Mouse (Mus musculus) thymus, postnatal 4 days (tissue): ENCODE data around the gene Hoxd9.
A peak's percentile ranks its signal among the peaks of the same experiment; 100 is the strongest.

Source experiments
- DNase-seq: peaks from one replicate; pipeline ENCODE4 v3.0.0; 2021

Gene Hoxd9

GRCm38 (mm10) chr2:74686301-74686987 lies 11.1 kb upstream of the Hoxd9 start:
- peak; percentile 68 for DNase-seq

DNA sequence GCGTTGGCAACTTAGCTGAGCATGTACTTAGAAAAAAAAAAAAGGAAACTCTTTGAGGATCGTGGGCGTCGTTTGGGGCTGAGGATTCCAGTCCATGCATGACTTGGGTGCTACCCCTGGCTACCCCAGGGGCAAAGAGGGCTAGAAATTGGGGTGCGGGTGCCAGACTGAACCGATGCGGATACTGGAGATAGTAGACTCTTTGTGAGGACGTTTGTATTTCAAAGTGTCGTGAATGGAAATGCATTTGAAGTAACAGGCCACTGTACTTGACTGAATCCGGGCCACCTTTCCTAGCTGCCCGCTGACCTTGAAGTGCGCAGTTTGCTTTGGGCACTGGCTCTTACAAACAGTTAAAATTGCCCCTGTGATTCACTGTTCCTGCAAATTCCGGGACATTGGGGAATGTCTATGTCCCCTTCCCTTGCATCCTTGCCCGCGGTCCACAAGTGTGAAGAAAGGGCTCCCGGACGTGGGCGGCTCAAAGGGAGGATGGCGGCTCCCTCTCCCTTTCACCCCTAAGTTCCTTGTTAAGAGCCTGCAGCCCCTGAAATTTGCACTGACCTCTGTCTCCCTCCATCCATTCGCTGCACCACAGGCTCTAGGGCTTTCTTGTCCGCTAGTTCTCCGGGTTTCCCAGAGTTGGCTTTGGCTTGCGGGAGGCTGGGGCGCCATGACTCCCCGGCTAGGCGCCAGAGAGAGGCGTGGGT lies 10.4 kb upstream of the Hoxd9 start:
- DNase-seq: peak; percentile 22

DNA sequence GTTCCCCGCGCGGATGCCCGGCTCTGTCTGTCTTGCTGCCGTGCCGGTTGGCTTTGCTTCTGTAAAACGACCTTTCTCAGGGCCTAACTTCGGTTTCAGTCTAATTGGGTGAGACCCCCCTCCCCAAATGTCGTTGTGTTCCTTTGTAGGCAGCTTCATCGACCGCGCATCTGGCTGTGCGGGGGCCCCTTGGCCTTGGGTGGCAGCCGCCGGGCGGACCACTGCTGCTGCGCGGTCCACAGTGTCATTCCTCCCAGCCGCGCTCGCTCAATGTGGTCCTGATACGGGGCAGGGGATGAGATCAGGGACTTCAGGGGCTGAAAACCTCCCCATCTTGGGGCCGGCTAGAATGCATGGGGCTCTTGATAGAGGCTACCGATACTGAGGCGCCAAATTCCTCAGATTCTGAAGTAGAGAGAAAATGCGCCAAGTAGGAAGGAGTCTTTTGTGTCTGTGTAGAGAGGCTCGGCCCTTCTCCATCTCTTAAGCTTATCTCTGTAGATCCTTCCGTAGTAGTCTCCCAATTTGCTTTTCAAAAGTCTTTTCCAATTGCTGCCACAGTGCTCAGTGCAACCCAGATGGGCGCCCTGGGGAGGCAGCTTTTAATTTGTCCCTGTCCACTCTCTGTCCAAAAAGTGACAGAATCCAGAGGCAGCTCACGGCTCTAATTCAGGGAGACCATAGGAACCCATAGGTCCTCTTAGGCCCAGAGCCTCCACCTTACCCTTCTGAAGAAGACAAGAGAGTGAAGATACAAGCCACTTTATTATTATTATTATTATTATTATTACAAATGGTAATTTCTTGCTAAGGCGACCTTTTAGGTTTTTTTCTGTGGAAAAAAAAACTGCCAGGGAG lies 9.6 kb upstream of the Hoxd9 start:
- DNase-seq: no peak

- DNase-seq: no peak
Measured at GRCm38 (mm10) chr2:74688795-74689573, 8.5 kb upstream of the Hoxd9 start.

- DNase-seq: no peak
Measured at GRCm38 (mm10) chr2:74689574-74690337, 7.8 kb upstream of the Hoxd9 start.

GRCm38 (mm10) chr2:74690338-74690716 lies 7.2 kb upstream of the Hoxd9 start:
- DNase-seq: no peak

DNA sequence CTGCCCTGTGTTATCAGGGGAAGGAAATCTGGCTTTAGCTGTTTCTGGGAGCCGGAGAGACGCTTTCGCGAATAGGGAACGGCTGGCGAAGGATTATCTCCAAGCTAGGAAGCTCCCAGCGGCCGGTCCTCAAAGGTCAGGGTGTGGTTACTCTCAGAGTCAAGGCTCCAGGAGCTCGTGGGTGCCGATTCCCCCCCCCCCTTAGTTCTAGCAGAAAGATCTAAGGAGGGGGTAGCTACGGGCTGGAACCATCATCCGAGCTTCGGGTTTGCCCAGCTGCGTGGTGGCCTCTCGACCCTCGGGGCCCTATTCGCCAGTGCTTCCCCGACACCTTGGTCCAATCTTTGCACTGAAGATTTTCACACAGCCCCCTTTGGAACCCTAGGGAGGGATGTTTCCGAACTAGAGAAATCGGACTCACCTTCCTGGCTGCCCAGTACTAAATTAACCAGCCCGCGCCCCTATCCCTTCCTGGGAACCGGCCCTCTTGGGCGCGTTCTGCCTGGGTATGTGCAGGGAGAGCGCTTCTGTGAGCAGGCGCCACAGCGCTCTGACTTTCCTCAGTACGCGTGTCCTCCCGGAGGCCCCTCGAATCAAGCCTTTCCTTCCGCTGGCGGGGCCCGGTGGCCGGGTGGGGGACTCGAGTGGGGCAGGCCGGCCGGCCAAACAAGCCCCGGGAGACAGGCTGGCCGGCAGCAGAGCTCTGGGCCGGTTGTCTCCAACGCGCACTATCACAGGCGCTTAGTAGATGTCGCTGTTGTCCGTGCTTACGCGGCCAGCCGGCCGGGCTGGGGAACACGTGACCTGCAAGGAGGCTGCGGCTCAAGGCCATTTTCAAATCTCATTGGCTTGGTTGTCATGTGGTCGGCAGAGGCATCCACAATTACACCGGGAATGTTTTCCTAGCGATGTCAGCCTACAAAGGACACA lies 6.2 kb upstream of the Hoxd9 start, which contains the start of gene Hoxd10:
Gene Hoxd10, plus strand, starts transcription at position 903 of the 930 bp plus-strand sequence.
- peak; percentile 14 for DNase-seq

DNA sequence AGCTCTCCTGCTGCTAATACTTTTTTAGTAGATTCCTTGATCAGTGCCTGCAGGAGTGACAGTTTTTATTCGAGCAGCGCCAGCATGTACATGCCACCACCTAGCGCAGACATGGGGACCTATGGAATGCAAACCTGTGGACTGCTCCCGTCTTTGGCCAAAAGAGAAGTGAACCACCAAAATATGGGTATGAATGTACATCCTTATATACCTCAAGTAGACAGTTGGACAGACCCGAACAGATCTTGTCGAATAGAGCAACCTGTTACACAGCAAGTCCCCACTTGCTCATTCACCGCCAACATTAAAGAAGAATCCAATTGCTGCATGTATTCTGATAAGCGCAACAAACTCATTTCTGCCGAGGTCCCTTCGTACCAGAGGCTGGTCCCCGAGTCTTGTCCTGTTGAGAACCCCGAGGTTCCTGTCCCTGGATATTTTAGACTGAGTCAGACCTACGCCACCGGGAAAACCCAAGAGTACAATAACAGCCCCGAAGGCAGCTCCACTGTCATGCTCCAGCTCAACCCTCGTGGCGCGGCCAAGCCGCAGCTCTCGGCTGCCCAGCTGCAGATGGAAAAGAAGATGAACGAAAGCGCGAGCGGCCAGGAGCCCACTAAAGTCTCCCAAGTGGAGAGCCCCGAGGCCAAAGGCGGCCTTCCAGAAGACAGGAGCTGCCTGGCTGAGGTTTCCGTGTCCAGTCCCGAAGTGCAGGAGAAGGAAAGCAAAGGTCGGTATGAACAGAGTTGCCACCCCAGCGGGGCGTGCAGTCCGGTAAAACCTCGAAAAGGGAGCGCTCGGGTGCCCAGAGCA lies 5.3 kb upstream of the Hoxd9 start:
- no peak for DNase-seq

DNA sequence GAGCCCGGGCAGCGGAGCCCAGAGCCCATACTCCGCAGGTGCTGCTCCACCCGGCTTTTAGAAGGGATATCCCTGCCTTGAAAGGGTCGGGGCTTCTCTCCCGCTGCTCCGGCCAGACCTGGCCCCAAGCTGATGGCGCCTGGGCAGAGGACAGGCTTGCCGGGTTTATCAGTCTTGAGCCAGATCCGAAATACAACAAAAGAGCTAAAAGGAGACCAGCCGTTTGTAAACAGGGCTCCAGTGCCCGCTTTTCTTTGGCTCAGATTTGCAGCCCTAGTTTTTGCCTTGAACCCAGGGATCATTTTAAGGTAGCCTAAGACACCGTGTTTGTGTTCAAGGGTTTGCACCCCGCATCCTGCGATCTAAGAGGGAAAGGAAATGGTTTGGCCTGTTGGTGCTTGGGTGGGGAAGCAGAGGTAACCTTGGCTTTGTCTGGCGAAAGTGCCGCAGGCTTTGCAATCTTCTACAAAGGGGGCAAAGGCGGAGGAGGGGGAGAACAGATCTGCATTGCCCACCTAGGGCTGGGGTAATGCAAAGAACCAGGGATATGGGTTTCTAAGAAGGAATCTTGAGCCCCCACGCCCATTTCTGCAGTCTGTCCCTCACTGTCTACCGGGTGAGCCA lies 4.6 kb upstream of the Hoxd9 start:
- DNase-seq: no peak

- no peak for DNase-seq
Measured at GRCm38 (mm10) chr2:74693432-74693827, 4.1 kb upstream of the Hoxd9 start.

DNA sequence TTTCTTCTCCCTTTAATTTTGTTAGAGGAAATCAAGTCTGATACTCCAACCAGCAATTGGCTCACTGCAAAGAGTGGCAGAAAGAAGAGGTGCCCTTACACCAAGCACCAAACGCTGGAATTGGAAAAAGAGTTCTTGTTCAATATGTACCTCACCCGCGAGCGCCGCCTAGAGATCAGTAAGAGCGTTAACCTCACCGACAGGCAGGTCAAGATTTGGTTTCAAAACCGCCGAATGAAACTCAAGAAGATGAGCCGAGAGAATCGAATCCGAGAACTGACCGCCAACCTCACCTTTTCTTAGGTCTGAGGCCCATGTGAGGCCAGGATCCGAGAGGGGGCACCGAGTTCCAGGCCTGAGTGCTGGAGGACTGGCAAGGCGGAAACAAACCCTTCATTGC lies 3.5 kb upstream of the Hoxd9 start:
- DNase-seq: peak; percentile 57

GRCm38 (mm10) chr2:74695383-74695782 lies 2.1 kb upstream of the Hoxd9 start:
- DNase-seq: no peak

GRCm38 (mm10) chr2:74695813-74696430 lies 1.6 kb upstream of the Hoxd9 start:
- DNase-seq: no peak

DNA sequence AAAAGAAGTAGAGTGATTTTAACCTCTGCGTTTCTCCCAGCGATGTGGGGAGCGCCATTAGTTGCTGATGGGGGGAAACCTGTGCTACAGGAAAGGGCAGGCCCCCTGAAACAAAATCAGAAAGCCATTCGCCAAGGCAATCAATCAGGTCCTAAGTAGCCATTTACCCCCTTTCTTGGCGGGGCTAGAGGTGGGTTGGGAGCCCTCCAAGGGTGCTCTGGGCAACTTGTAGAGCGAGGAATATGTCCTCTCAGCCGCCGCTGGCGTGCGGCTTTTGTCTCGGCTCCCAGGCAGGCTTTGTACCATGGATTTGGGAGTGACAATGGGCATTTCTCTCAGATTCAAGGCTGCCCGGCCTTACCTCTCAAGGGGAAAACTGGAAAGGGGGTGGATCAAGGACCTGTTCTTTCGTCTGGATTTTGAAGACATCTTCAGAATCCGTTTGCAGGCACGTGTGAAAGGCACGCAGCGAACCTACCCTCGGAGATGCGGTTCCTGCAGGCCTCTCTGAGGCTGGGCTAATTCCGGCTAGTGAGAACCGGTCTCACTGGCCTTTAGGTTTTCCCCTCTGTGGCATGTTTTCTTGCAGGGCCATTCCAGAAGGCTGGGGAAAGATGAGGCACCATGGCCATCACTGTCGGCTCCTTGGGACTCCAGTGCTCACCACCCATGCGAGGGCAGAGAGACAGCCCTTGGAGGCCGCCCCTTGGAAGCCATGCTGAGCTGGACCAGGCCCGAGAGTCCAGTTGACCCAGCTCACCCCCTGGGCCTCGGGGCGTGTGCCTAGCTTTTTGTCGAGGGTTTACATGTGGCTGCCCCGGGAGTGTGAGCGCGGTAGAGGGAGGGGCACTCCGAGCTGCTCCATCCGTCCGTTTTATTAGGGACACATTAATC lies 838 bp upstream of the Hoxd9 start:
- no peak for DNase-seq

DNA sequence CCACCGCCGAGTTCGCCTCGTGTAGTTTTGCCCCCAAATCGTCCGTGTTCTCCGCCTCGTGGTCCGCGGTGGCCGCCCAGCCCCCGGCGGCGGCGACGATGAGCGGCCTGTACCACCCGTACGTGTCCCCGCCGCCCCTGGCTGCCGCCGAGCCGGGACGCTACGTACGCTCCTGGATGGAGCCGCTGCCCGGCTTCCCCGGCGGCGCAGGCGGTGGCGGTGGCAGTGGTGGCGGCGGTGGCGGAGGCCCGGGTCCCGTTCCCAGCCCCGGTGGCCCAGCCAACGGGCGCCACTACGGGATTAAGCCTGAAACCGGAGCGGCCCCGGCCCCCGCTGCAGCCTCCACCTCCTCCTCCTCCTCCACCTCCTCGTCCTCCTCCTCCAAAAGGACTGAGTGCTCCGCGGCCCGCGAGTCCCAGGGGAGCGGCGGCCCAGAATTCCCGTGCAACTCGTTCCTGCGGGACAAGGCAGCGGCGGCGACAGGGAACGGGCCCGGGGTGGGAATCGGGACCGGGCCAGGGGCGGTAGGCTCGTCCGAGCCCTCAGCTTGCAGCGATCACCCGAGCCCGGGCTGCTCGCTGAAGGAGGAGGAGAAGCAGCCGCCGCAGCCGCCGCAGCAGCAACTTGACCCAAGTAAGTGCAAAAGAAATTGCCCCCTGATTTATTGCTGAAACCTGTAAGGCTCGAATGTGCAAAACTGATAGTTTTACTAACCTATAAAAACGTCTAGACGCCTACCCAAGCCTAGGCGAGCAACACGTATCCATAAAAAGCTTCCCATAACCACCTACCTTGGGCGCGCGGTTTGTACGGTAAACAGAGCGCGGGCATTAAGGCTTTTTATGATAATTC lies 900 bp downstream of the Hoxd9 start:
- peak; percentile 34 for DNase-seq

DNA sequence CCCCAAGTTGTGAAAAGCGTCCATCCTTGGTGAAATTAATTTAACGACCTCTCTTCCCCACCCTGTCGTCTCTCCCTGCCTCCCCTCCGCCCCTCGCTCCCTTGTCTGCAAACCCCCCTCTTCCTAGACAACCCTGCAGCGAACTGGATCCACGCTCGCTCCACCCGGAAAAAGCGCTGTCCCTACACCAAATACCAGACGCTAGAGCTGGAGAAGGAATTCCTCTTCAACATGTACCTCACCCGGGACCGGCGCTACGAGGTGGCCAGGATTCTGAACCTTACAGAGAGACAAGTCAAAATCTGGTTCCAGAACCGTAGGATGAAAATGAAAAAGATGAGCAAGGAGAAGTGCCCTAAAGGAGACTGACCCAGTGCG lies 1.5 kb downstream of the Hoxd9 start:
- DNase-seq: no peak
